In genomic region chr19:46644343-46644792, GRCm38 (mm10) we compare ENCODE assay signal across 9 mouse cellular contexts. TPM values are rescaled to one million over a fixed set of nuclear protein-coding genes. Genes with fewer than 3 reads are reported as not detected.
DNase-seq lines count a peak whose midpoint lies in the region; ATAC-seq and TF ChIP-seq lines count a peak whose summit lies in the region.
"Had no signal": no experiment of that assay in that cellular context is flagged by ENCODE, and none has a peak within 500 bp of the region (broad histone marks: within the 10 kb centered on the region; RNA-seq: fewer than 3 reads in every experiment).

No protein-coding gene starts in this region.

- H3K27ac ChIP-seq in kidney, postnatal 0 days, result peak overlapping the region; percentile 81
- peak overlapping the region; percentile 56 for H3K27ac ChIP-seq in embryonic fibroblast, embryonic 13.5 days (ENCODE audit: insufficient read depth, low read length)
- H3K27ac ChIP-seq in hindbrain, embryonic 15.5 days (replicated peaks), result peak overlapping the region; percentile 43; the same call in 1 of the 2 replicates
- H3K27ac ChIP-seq in midbrain, embryonic 16.5 days (ENCODE audit: low read length), result 0 out of 2 replicates have a peak overlapping the region, but pooled peaks have one; percentile 18

- H3K27me3 ChIP-seq in kidney, postnatal 0 days (ENCODE audit: insufficient read depth, low read length), result no peaks in the 10 kb centered on the region
- H3K27me3 ChIP-seq in hindbrain, embryonic 15.5 days, result no peaks in the 10 kb centered on the region
- H3K27me3 ChIP-seq in midbrain, embryonic 16.5 days (ENCODE audit: control insufficient read depth, insufficient read depth, low read depth, low read length), result no peaks in the 10 kb centered on the region

- 0 out of 2 replicates have a peak, but pooled peaks have one; percentile 16 for ATAC-seq in kidney, postnatal 0 days (replicated peaks; ENCODE audit: low FRiP score, low read depth)
- no peak for ATAC-seq in hindbrain, embryonic 15.5 days (ENCODE audit: low FRiP score, low read depth)
- no peak for ATAC-seq in midbrain, embryonic 16.5 days

- no peak overlapping the region for H3K4me2 ChIP-seq in kidney, postnatal 0 days (ENCODE audit: low read length)
- H3K4me2 ChIP-seq in hindbrain, embryonic 15.5 days, result no peak overlapping the region
- no peak overlapping the region for H3K4me2 ChIP-seq in midbrain, embryonic 16.5 days (ENCODE audit: low read length)

- no peak overlapping the region for H3K4me3 ChIP-seq in kidney, postnatal 0 days (replicated peaks; ENCODE audit: low read depth, low read length)
- no peak overlapping the region for H3K4me3 ChIP-seq in embryonic fibroblast, embryonic 13.5 days (ENCODE audit: insufficient read depth, low read length)
- H3K4me3 ChIP-seq in hindbrain, embryonic 15.5 days, result no peak overlapping the region
- no peak overlapping the region for H3K4me3 ChIP-seq in midbrain, embryonic 16.5 days (ENCODE audit: low read depth, low read length)

- TF ChIP-seq POLR2A in embryonic fibroblast, embryonic 13.5 days (IDR thresholded peaks at IDR 0.05; ENCODE audit: low read depth, low read length), result no peak

- no peaks in the 10 kb centered on the region for H3K9me3 ChIP-seq in kidney, postnatal 0 days (replicated peaks; ENCODE audit: low read length)
- no peaks in the 10 kb centered on the region for H3K9me3 ChIP-seq in hindbrain, embryonic 15.5 days
- H3K9me3 ChIP-seq in midbrain, embryonic 16.5 days (replicated peaks; ENCODE audit: control insufficient read depth, low read length, poor library complexity, severe bottlenecking), result no peaks in the 10 kb centered on the region

- peaks cover 3% of the 10 kb centered on the region; the same call in 1 of the 2 replicates for H3K36me3 ChIP-seq in kidney, postnatal 0 days (ENCODE audit: insufficient read depth, low read length)
- no peaks in the 10 kb centered on the region for H3K36me3 ChIP-seq in hindbrain, embryonic 15.5 days
- no peaks in the 10 kb centered on the region; the same call in 1 of the 2 replicates for H3K36me3 ChIP-seq in midbrain, embryonic 16.5 days (ENCODE audit: control insufficient read depth, insufficient read depth, low read length)

- no peak for DNase-seq in kidney, postnatal 0 days (ENCODE audit: low spot score)
- no peak for DNase-seq in kidney, adult 11 months
- no peak for DNase-seq in spleen, postnatal 4 days (ENCODE audit: low spot score in 2 of 2)
- DNase-seq in layer of hippocampus, postnatal 10 days (ENCODE audit: low spot score in 2 of 2), result no peak
- DNase-seq: gastrocnemius, postnatal 10 days had no signal

- peaks cover 58% of the 10 kb centered on the region for H3K4me1 ChIP-seq in kidney, postnatal 0 days (replicated peaks; ENCODE audit: insufficient read depth, low read length)
- H3K4me1 ChIP-seq in embryonic fibroblast, embryonic 13.5 days (ENCODE audit: control insufficient read depth, insufficient read depth, low read length), result peaks cover 53% of the 10 kb centered on the region
- peaks cover 56% of the 10 kb centered on the region for H3K4me1 ChIP-seq in hindbrain, embryonic 15.5 days (replicated peaks)
- peaks cover 16% of the 10 kb centered on the region for H3K4me1 ChIP-seq in midbrain, embryonic 16.5 days (ENCODE audit: control insufficient read depth, insufficient read depth, low read length)

- 50% methylated on average over 10 of the region's 10 CpGs for WGBS in kidney, postnatal 0 days
- 74% methylated on average over 10 of the region's 10 CpGs for WGBS in hindbrain, embryonic 15.5 days
- 77% methylated on average over 10 of the region's 10 CpGs for WGBS in midbrain, embryonic 16.5 days

- no peak for TF ChIP-seq CTCF in kidney, postnatal 0 days (IDR thresholded peaks at IDR 0.05; ENCODE audit: low read depth)
- TF ChIP-seq CTCF in embryonic fibroblast, embryonic 13.5 days (IDR thresholded peaks at IDR 0.05; ENCODE audit: borderline replicate concordance, insufficient read depth, low read length), result no peak

- H3K9ac ChIP-seq in kidney, postnatal 0 days (ENCODE audit: low read depth, low read length), result 0 out of 2 replicates have a peak overlapping the region, but pooled peaks have one; percentile 18
- H3K9ac ChIP-seq in hindbrain, embryonic 15.5 days, result no peak overlapping the region
- H3K9ac ChIP-seq in midbrain, embryonic 16.5 days (ENCODE audit: low read depth, low read length), result peak overlapping the region; percentile 13; the same call in 1 of the 2 replicates

RNA-seq across cellular contexts. Expression of gene Cyp17a1, which starts 28.6 kb away (rescaled TPM):
- not detected in 2 replicates for polyA plus RNA-seq in kidney, postnatal 0 days (2015; fragmentation: Nextera tagmentation; extraction: Ambion mirVana)
- not detected in 2 replicates for polyA plus RNA-seq in embryonic fibroblast, embryonic 13.5 days (2011; ENCODE audit: insufficient read length, low read depth, missing spikeins)
- not detected in 2 replicates for polyA plus RNA-seq in hindbrain, embryonic 15.5 days (2015; fragmentation: Nextera tagmentation; extraction: Ambion mirVana)
- polyA plus RNA-seq in midbrain, embryonic 16.5 days (2015; fragmentation: Nextera tagmentation; extraction: Ambion mirVana), result not detected in 2 replicates
- total RNA-seq in layer of hippocampus, postnatal 10 days (2021), result not detected
- total RNA-seq: gastrocnemius, postnatal 10 days; left cerebral cortex, postnatal 10 days had no signal

RNA-seq across cellular contexts. Expression of gene Borcs7, which starts 45.3 kb away (rescaled TPM):
- polyA plus RNA-seq in kidney, postnatal 0 days (2015; fragmentation: Nextera tagmentation; extraction: Ambion mirVana), result 21.3 TPM in 2 replicates
- 10.1 and 13.0 TPM in 2 replicates for polyA plus RNA-seq in embryonic fibroblast, embryonic 13.5 days (2011; ENCODE audit: insufficient read length, low read depth, missing spikeins)
- 23.2 and 25.6 TPM in 2 replicates for polyA plus RNA-seq in hindbrain, embryonic 15.5 days (2015; fragmentation: Nextera tagmentation; extraction: Ambion mirVana)
- 24.6 and 27.6 TPM in 2 replicates for polyA plus RNA-seq in midbrain, embryonic 16.5 days (2015; fragmentation: Nextera tagmentation; extraction: Ambion mirVana)
- 10 to 100 TPM; 16.7 to 20.1 TPM for total RNA-seq in layer of hippocampus, postnatal 10 days (2021)

RNA-seq across cellular contexts. Expression of gene Wbp1l, which starts 45.5 kb away (rescaled TPM):
- 35.6 and 39.9 TPM in 2 replicates for polyA plus RNA-seq in kidney, postnatal 0 days (2015; fragmentation: Nextera tagmentation; extraction: Ambion mirVana)
- 50.6 and 52.9 TPM in 2 replicates for polyA plus RNA-seq in embryonic fibroblast, embryonic 13.5 days (2011; ENCODE audit: insufficient read length, low read depth, missing spikeins)
- 37.4 and 41.1 TPM in 2 replicates for polyA plus RNA-seq in hindbrain, embryonic 15.5 days (2015; fragmentation: Nextera tagmentation; extraction: Ambion mirVana)
- polyA plus RNA-seq in midbrain, embryonic 16.5 days (2015; fragmentation: Nextera tagmentation; extraction: Ambion mirVana), result 34.0 and 34.8 TPM in 2 replicates
- total RNA-seq in layer of hippocampus, postnatal 10 days (2021), result 10 to 100 TPM; 32.5 to 39.0 TPM

Comparison
In these comparisons a context has a peak if more than half of its experiments do, and no peak if none do; other contexts are left out.
1. H3K27ac ChIP-seq: peak in every context shown above with its lines; median percentile 81 in kidney, postnatal 0 days; 56 in embryonic fibroblast, embryonic 13.5 days; 43 in hindbrain, embryonic 15.5 days; 18 in midbrain, embryonic 16.5 days.